Mouse (Mus musculus) erythroid progenitor cell, adult 5-6 weeks (primary cell): ENCODE measurements around the gene Ssr2. TPM values are rescaled to one million over a fixed set of nuclear protein-coding genes. Genes with fewer than 3 reads are reported as not detected.

Experiments used
- ATAC-seq: replicated peaks from 2 replicates; pipeline ENCODE4 v1.8.0; 2016; ENCODE audit warnings: moderate number of reproducible peaks, mild to moderate bottlenecking, moderate TSS enrichment, inconsistent platforms; ENCODE audit not compliant: poor library complexity, low FRiP score, severe bottlenecking
- total RNA-seq, 2 experiments: library from RNA; stranded (forward) in 1 of 2; stranded (reverse) in 1 of 2; fragments of 150-400 nt in 1 of 2; fragments of 186-747, 209-891 nt in 1 of 2; gene quantifications; 2 replicates each; pipeline versions ENCODE4 v1.2.3 to v1.2.4; 2015 to 2017; ENCODE audit warnings: low replicate concordance in 2 of 2

Gene Ssr2
- total RNA-seq, 2 experiments from 2014 or later, result 50.2 to 97.7 TPM

GRCm38 (mm10) chr3:88635506-88636275, 60.0 kb downstream of the Ssr2 start:
- ATAC-seq, result no peak

- no peak for ATAC-seq
Measured at GRCm38 (mm10) chr3:88636555-88636986, 60.9 kb downstream of the Ssr2 start.

GRCm38 (mm10) chr3:88637134-88637533, 61.5 kb downstream of the Ssr2 start:
- no peak for ATAC-seq

Other genes starting within 250 kb of the Ssr2 start
- not detected in 2 replicates for gene Tmem79, start 239.7 kb upstream of the Ssr2 start, total RNA-seq (2015; ENCODE audit: low replicate concordance)
- 1.2 and 1.8 TPM in 2 replicates for gene Tmem79, start 239.7 kb upstream of the Ssr2 start, total RNA-seq (2017; ENCODE audit: low replicate concordance)
- gene Smg5, start 239.6 kb upstream of the Ssr2 start, total RNA-seq (2015; ENCODE audit: low replicate concordance), result 34.8 and 40.7 TPM in 2 replicates
- 85.6 and 88.2 TPM in 2 replicates for gene Smg5, start 239.6 kb upstream of the Ssr2 start, total RNA-seq (2017; ENCODE audit: low replicate concordance)
- gene Paqr6, start 211.3 kb upstream of the Ssr2 start, total RNA-seq (2015; ENCODE audit: low replicate concordance), result not detected in 2 replicates
- gene Paqr6, start 211.3 kb upstream of the Ssr2 start, total RNA-seq (2017; ENCODE audit: low replicate concordance), result 1.3 TPM in 1 of 2 replicates, not detected in the other
- gene Bglap3, start 203.1 kb upstream of the Ssr2 start, total RNA-seq (2015; ENCODE audit: low replicate concordance), result not detected in 2 replicates
- gene Bglap3, start 203.1 kb upstream of the Ssr2 start, total RNA-seq (2017; ENCODE audit: low replicate concordance), result not detected in 2 replicates
- not detected in 2 replicates for gene Bglap2, start 197.2 kb upstream of the Ssr2 start, total RNA-seq (2015; ENCODE audit: low replicate concordance)
- 3.9 TPM in 1 of 2 replicates, not detected in the other for gene Bglap2, start 197.2 kb upstream of the Ssr2 start, total RNA-seq (2017; ENCODE audit: low replicate concordance)
- gene Bglap, start 191.4 kb upstream of the Ssr2 start, total RNA-seq (2015; ENCODE audit: low replicate concordance), result 3.6 TPM in 1 of 2 replicates, not detected in the other
- not detected in 2 replicates for gene Bglap, start 191.4 kb upstream of the Ssr2 start, total RNA-seq (2017; ENCODE audit: low replicate concordance)
- gene Pmf1, start 165.5 kb upstream of the Ssr2 start, total RNA-seq (2015; ENCODE audit: low replicate concordance), result 182 and 196 TPM in 2 replicates
- 100 and 121 TPM in 2 replicates for gene Pmf1, start 165.5 kb upstream of the Ssr2 start, total RNA-seq (2017; ENCODE audit: low replicate concordance)
- 34.0 and 35.3 TPM in 2 replicates for gene Slc25a44, start 150.7 kb upstream of the Ssr2 start, total RNA-seq (2015; ENCODE audit: low replicate concordance)
- gene Slc25a44, start 150.7 kb upstream of the Ssr2 start, total RNA-seq (2017; ENCODE audit: low replicate concordance), result 34.8 and 40.5 TPM in 2 replicates
- gene Sema4a, start 114.7 kb upstream of the Ssr2 start, total RNA-seq (2015; ENCODE audit: low replicate concordance), result 11.9 and 14.7 TPM in 2 replicates
- gene Sema4a, start 114.7 kb upstream of the Ssr2 start, total RNA-seq (2017; ENCODE audit: low replicate concordance), result 4.5 and 15.1 TPM in 2 replicates
- gene Lmna, start 65.9 kb upstream of the Ssr2 start, total RNA-seq (2015; ENCODE audit: low replicate concordance), result 31.7 and 48.2 TPM in 2 replicates
- 182 and 260 TPM in 2 replicates for gene Lmna, start 65.9 kb upstream of the Ssr2 start, total RNA-seq (2017; ENCODE audit: low replicate concordance)
- 0.42 TPM in 1 of 2 replicates, not detected in the other for gene Mex3a, start 43.5 kb upstream of the Ssr2 start, total RNA-seq (2015; ENCODE audit: low replicate concordance)
- 0.08 and 0.26 TPM in 2 replicates for gene Mex3a, start 43.5 kb upstream of the Ssr2 start, total RNA-seq (2017; ENCODE audit: low replicate concordance)
- not detected in 2 replicates for gene Rab25, start 27.6 kb upstream of the Ssr2 start, total RNA-seq (2015; ENCODE audit: low replicate concordance)
- not detected in 2 replicates for gene Rab25, start 27.6 kb upstream of the Ssr2 start, total RNA-seq (2017; ENCODE audit: low replicate concordance)
- 9.0 and 12.6 TPM in 2 replicates for gene Lamtor2, start 22.8 kb upstream of the Ssr2 start, total RNA-seq (2015; ENCODE audit: low replicate concordance)
- gene Lamtor2, start 22.8 kb upstream of the Ssr2 start, total RNA-seq (2017; ENCODE audit: low replicate concordance), result 7.7 and 23.3 TPM in 2 replicates
- 8.6 and 10.1 TPM in 2 replicates for gene Ubqln4, start 22.1 kb upstream of the Ssr2 start, total RNA-seq (2015; ENCODE audit: low replicate concordance)
- 6.3 and 7.6 TPM in 2 replicates for gene Ubqln4, start 22.1 kb upstream of the Ssr2 start, total RNA-seq (2017; ENCODE audit: low replicate concordance)
- 17.7 and 23.9 TPM in 2 replicates for gene Arhgef2, start 30.1 kb downstream of the Ssr2 start, total RNA-seq (2015; ENCODE audit: low replicate concordance)
- gene Arhgef2, start 30.1 kb downstream of the Ssr2 start, total RNA-seq (2017; ENCODE audit: low replicate concordance), result 12.7 and 15.7 TPM in 2 replicates
- gene Rxfp4, start 77.3 kb downstream of the Ssr2 start, total RNA-seq (2015; ENCODE audit: low replicate concordance), result not detected in 2 replicates
- gene Rxfp4, start 77.3 kb downstream of the Ssr2 start, total RNA-seq (2017; ENCODE audit: low replicate concordance), result not detected in 2 replicates
- 56.9 and 69.2 TPM in 2 replicates for gene Khdc4, start 109.9 kb downstream of the Ssr2 start, total RNA-seq (2015; ENCODE audit: low replicate concordance)
- 37.8 and 62.8 TPM in 2 replicates for gene Khdc4, start 109.9 kb downstream of the Ssr2 start, total RNA-seq (2017; ENCODE audit: low replicate concordance)
- 13.0 and 20.2 TPM in 2 replicates for gene Rit1, start 141.0 kb downstream of the Ssr2 start, total RNA-seq (2015; ENCODE audit: low replicate concordance)
- 27.6 and 45.9 TPM in 2 replicates for gene Rit1, start 141.0 kb downstream of the Ssr2 start, total RNA-seq (2017; ENCODE audit: low replicate concordance)
- gene Syt11, start 199.3 kb downstream of the Ssr2 start, total RNA-seq (2015; ENCODE audit: low replicate concordance), result 0.36 TPM in 1 of 2 replicates, not detected in the other
- gene Syt11, start 199.3 kb downstream of the Ssr2 start, total RNA-seq (2017; ENCODE audit: low replicate concordance), result 0.39 TPM in 1 of 2 replicates, not detected in the other